Mouse (Mus musculus) kidney, embryonic 15.5 days (tissue): ENCODE results near the gene Kdelc2. TPM values are rescaled to one million over a fixed set of nuclear protein-coding genes. Genes with fewer than 3 reads are reported as not detected.

Experiments used
- ATAC-seq: fragments of 200-750 bp; cut with Nextera tagmentation; replicated peaks from 2 replicates; pipeline ENCODE4 v1.8.0; 2017; ENCODE audit warnings: moderate TSS enrichment; ENCODE audit not compliant: low FRiP score
- H3K27ac ChIP-seq: fragments of 300-500 bp; sonication (generic); 2 replicates; pipeline ENCODE4 v1.5.1; 2015; ENCODE audit warnings: mild to moderate bottlenecking, inconsistent platforms
- H3K27me3 ChIP-seq: fragments of 300-500 bp; sonication (generic); 2 replicates; pipeline ENCODE4 v1.6.1; 2015; ENCODE audit warnings: inconsistent platforms
- H3K36me3 ChIP-seq: fragments of 300-500 bp; sonication (generic); 2 replicates; pipeline ENCODE4 v1.6.1; 2015; ENCODE audit warnings: inconsistent platforms
- H3K4me1 ChIP-seq: fragments of 300-500 bp; sonication (generic); 2 replicates; pipeline ENCODE4 v1.6.1; 2015; ENCODE audit warnings: inconsistent platforms
- H3K4me2 ChIP-seq: fragments of 300-500 bp; sonication (generic); 2 replicates; pipeline ENCODE4 v1.6.1; 2015; ENCODE audit warnings: moderate library complexity, mild to moderate bottlenecking, inconsistent platforms
- H3K4me3 ChIP-seq: fragments of 300-500 bp; sonication (generic); replicated peaks from 2 replicates; pipeline ENCODE4 v1.5.1; 2015; ENCODE audit warnings: mild to moderate bottlenecking, inconsistent platforms
- H3K9ac ChIP-seq: fragments of 300-500 bp; sonication (generic); 2 replicates; pipeline ENCODE4 v1.6.1; 2015; ENCODE audit warnings: mild to moderate bottlenecking, inconsistent platforms
- H3K9me3 ChIP-seq: fragments of 300-500 bp; sonication (generic); replicated peaks from 2 replicates; pipeline ENCODE4 v1.6.1; 2016; ENCODE audit warnings: inconsistent platforms
- WGBS: fragments of 180-500 bp; shearing (Covaris S2); methylation state at CpG from one replicate; pipeline ENCODE4 v1.1.7; 2015; ENCODE audit warnings: mixed read lengths; 5-methylcytosine and 5-hydroxymethylcytosine counted together
- polyA plus RNA-seq: library from polyadenylated mRNA; unstranded; fragments of >200 nt; fragmentation: Nextera tagmentation; extraction: Ambion mirVana; gene quantifications from 2 replicates; pipeline ENCODE4 v1.2.1, GENCODE M21; 2015

Gene Kdelc2
- polyA plus RNA-seq, 1 experiment from 2014 or later = 32.7 TPM

DNA sequence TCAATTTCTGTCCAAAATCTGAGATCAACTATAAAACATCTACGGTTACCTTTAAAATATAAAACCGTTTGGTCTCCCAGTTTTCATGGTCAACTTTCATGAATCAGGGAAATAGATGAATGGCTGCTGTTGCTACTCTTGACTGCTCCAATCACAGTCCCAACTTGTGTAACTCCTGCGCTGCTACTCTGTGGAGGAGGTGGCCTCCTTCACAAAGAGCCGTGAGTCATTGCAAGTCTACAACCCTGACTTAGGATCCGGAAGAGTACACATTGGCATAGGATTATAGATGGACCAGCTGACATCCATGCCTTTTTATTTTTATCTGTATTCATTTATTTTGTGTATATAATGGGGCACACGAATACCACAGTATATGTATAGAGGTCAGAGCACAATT lies 31.9 kb upstream of the Kdelc2 start:
- Histone ChIP-seq H3K4me2 (no peak overlapping the region), H3K36me3 (no peaks in the 10 kb centered on the region), H3K9me3 (no peaks in the 10 kb centered on the region), H3K9ac (no peak overlapping the region), H3K27ac (no peak overlapping the region), H3K4me3 (no peak overlapping the region), H3K4me1 (peaks cover 4% of the 10 kb centered on the region), H3K27me3 (no peaks in the 10 kb centered on the region)
- WGBS = 87% methylated on average over 6 of the region's 6 CpGs
- ATAC-seq = no peak

DNA sequence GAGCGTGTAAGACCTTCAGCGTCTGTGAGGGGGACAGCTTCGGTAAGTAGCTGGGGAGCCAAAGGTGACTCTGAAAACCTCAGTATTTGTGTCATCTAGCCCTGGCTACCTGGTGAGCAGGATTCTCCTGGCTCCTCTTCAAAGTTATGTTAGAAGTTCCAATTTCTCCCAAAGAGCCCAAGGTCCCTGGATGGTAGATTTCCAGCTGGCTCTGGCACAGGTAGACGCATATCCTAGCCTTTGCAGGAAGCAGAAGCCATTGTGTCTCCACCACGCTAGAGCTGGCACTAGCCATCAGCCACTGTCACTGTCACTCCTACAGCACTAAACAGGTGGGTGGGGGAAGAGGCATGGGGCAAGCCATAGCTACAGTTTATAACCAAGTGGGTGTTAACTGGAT lies 30.7 kb upstream of the Kdelc2 start:
- WGBS = 89% methylated on average over 5 of the region's 5 CpGs
- ATAC-seq = no peak
- H3K36me3 ChIP-seq = no peaks in the 10 kb centered on the region

DNA sequence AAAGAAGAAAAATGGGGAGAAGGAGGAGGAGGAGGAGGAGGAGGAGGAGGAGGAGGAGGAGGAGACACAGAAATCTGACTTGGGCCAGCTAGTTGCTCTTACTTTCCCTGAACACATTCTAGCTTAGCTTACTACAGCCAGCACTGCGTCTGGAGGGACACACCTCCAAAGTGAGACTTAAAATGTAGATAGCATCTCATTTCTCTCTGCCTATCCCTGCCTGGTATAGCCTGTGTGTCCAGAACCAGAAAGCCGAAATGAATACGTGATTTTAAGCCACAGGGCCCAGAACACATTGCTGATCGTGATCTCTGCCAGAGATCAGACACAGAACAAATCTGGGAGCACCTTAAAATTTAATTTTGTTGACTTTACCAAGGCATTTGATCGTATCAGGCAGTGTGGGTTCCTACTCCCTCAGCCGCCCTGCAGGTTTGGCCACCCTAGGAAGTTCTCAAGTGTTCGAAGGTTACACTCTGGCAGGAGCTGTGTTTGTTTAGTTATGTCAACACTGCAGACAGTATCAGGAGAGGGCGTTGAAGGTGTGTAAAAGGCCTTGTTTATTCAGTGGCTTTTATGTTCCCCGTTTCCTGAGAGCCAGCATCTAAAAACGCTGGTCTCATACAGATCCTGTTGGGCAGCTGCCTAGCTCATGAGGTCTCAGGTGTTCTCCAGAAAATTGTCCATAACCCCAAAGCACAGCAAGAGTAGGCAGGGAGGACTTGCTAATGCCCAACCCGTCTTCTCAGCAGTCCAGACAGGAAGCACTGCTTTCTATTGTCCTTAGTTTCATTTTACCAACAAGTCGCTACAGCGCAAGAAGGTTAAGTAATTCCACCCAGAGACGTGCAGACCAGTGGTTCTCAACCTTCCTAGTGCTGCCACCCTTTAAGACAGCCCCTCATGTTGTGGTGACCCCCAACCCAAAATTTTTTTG lies 27.3 kb upstream of the Kdelc2 start:
- 0 out of 2 replicates have a peak, but pooled peaks have one; percentile 56 for ATAC-seq
- Histone ChIP-seq H3K27me3 (no peaks in the 10 kb centered on the region), H3K4me1 (peaks cover 4% of the 10 kb centered on the region), H3K36me3 (no peaks in the 10 kb centered on the region), H3K27ac (no peak overlapping the region), H3K9me3 (no peaks in the 10 kb centered on the region), H3K9ac (no peak overlapping the region), H3K4me2 (peak overlapping the region; percentile 5), H3K4me3 (no peak overlapping the region)
- WGBS = 24% methylated on average over 14 of the region's 14 CpGs

More for the DNA sequence above, 30.7 kb upstream of the Kdelc2 start:
- no peaks in the 10 kb centered on the region for H3K9me3 ChIP-seq
- H3K27me3 ChIP-seq = no peaks in the 10 kb centered on the region
- no peak overlapping the region for H3K27ac ChIP-seq
- no peak overlapping the region for H3K4me2 ChIP-seq
- H3K4me1 ChIP-seq = peaks cover 4% of the 10 kb centered on the region
- H3K9ac ChIP-seq = no peak overlapping the region
- no peak overlapping the region for H3K4me3 ChIP-seq

DNA sequence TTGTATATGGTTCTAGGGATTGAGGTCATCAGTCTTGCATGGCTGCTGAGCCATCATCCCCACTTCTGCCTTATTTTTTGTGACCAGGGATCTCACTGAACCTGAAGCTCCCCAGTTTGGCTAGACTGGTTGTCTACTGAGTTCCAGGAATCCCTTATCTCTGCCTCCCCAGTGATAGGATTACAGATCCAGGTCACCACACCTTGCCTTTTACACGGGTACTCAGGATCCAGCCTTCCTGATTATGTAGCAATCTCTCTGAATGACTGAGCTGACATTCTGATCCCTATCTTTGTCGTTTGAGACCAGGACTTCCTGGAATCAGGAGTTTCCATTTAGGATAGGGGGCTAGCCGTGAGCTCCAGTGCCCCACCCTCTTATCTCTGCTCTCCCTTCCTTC lies 12.5 kb upstream of the Kdelc2 start:
- Histone ChIP-seq H3K9me3 (no peaks in the 10 kb centered on the region), H3K4me1 (no peaks in the 10 kb centered on the region), H3K27ac (no peak overlapping the region), H3K9ac (no peak overlapping the region), H3K4me2 (no peak overlapping the region), H3K27me3 (no peaks in the 10 kb centered on the region), H3K36me3 (0 out of 2 replicates have a peak, but pooled peaks cover 4% of the 10 kb centered on the region), H3K4me3 (no peak overlapping the region)
- ATAC-seq = no peak
- 43% methylated on average over 3 of the region's 3 CpGs for WGBS

DNA sequence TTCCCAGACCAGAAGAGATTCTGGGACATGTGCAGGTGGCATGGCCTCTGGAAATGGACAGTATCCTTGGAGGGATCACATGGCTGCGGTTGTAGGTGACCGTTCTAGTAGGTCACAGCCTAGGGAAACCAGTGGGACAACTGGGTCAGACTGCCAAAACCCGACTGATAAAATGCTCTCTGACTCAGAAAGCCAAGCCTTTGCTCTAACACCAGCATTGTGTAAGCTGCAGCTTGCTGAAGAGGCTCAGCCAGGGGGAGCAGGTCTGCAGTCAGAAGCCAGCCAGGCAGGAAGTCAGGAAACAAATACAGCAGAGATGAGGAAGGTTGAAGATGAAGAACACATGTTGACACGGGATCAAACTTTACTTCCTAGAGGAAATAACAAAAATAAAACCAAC lies 7.9 kb upstream of the Kdelc2 start:
- Histone ChIP-seq H3K9me3 (no peaks in the 10 kb centered on the region), H3K4me1 (no peaks in the 10 kb centered on the region), H3K9ac (no peak overlapping the region), H3K27me3 (no peaks in the 10 kb centered on the region), H3K27ac (no peak overlapping the region), H3K4me3 (no peak overlapping the region), H3K36me3 (0 out of 2 replicates have a peak, but pooled peaks cover 4% of the 10 kb centered on the region), H3K4me2 (no peak overlapping the region)
- 74% methylated on average over 4 of the region's 4 CpGs for WGBS
- ATAC-seq = no peak

DNA sequence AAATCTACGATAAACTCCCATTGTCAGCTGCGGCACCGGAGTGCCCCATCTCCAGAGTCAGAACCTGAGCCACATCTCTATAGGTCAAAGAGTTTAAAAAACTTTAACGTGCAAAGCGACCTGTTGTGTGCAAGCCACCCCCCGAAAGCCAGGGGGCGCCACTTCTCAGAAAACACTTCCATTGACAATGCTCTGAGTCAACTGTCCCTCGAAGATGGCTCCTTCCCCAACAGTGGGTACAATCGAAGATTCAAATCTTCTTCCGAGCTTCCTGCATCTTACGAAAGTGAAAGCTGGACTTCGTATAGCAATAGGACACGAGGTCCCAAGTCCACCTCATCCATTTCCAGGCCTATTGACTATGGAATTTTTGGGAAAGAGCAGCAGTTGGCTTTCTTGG lies 7.0 kb upstream of the Kdelc2 start:
- Histone ChIP-seq H3K9ac (no peak overlapping the region), H3K27ac (no peak overlapping the region), H3K9me3 (no peaks in the 10 kb centered on the region), H3K4me3 (no peak overlapping the region), H3K4me2 (no peak overlapping the region), H3K36me3 (0 out of 2 replicates have a peak, but pooled peaks cover 4% of the 10 kb centered on the region), H3K27me3 (no peaks in the 10 kb centered on the region), H3K4me1 (no peaks in the 10 kb centered on the region)
- WGBS = 86% methylated on average over 13 of the region's 13 CpGs
- ATAC-seq = no peak

DNA sequence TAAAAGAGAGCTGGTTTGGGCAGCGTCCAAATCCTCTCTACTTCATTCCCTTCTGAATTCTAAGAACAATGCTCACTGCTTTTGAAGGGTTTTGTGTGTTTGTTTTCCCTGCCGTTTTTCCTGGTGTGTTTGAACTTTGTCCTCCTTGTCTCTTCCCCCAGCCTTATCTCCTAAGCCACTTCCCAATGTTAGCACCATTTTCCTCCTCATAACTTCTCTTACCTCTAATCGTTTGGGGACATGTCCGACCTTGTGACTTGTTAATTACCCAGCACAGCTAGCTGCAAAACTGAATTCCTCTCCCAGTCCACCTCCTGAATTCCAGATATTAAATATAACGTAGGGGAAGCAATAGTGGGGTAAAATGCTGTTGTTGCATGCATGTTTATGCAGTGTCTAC lies 6.2 kb upstream of the Kdelc2 start:
- Histone ChIP-seq H3K9ac (no peak overlapping the region), H3K4me2 (no peak overlapping the region), H3K4me3 (no peak overlapping the region), H3K27ac (no peak overlapping the region), H3K27me3 (no peaks in the 10 kb centered on the region), H3K4me1 (no peaks in the 10 kb centered on the region), H3K36me3 (0 out of 2 replicates have a peak, but pooled peaks cover 3% of the 10 kb centered on the region), H3K9me3 (no peaks in the 10 kb centered on the region)
- ATAC-seq = no peak
- WGBS = 58% methylated on average over 5 of the region's 5 CpGs

DNA sequence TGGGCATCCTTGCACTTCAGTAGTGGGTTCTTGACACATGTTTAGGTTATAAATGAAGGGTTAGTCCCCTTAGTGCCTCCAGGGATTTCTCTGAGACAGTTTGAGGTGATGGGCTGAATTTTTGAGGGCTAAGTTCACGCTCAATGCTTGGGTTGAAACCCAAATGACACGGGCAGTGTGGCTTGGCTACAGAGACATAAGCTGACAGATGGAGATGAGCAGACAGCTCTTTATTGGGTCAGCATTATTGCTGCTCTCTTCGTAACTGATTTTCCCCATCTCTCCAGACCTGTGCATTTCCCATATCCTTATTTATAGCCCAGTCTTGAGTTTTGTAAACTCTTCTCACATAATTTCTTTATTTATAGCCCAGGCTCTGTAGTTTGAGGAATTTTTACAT lies 5.7 kb upstream of the Kdelc2 start:
- no peaks in the 10 kb centered on the region for H3K36me3 ChIP-seq
- H3K4me2 ChIP-seq = no peak overlapping the region
- no peak overlapping the region for H3K9ac ChIP-seq
- no peaks in the 10 kb centered on the region for H3K27me3 ChIP-seq
- no peaks in the 10 kb centered on the region for H3K4me1 ChIP-seq
- H3K27ac ChIP-seq = no peak overlapping the region
- no peaks in the 10 kb centered on the region for H3K9me3 ChIP-seq
- WGBS = 83% methylated on average over 3 of the region's 3 CpGs
- no peak overlapping the region for H3K4me3 ChIP-seq
- ATAC-seq = no peak

DNA sequence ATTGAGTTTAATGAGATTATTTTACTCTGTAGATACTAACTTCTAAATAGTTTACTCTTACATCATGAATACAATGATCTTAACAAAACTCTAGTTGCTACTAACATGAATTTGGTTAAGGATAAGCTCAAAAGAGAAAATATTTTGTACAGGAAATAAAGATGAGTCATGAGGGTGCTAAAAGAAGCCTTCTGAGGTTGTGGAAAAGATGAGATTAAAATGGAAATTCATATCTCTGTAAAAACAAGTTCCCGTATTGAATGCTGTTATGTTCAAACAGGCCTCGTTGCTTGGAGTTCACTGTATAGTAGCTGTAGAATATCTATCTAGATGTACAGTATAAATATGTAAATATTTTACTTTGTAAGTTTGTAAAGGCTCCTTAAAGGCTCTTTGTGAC lies 3.2 kb upstream of the Kdelc2 start:
- Histone ChIP-seq H3K4me1 (peaks cover 9% of the 10 kb centered on the region), H3K9ac (no peak overlapping the region), H3K36me3 (no peaks in the 10 kb centered on the region), H3K4me3 (no peak overlapping the region), H3K27ac (no peak overlapping the region), H3K9me3 (no peaks in the 10 kb centered on the region), H3K27me3 (no peaks in the 10 kb centered on the region), H3K4me2 (no peak overlapping the region)
- 83% methylated on average over 2 of the region's 2 CpGs for WGBS
- ATAC-seq = no peak

DNA sequence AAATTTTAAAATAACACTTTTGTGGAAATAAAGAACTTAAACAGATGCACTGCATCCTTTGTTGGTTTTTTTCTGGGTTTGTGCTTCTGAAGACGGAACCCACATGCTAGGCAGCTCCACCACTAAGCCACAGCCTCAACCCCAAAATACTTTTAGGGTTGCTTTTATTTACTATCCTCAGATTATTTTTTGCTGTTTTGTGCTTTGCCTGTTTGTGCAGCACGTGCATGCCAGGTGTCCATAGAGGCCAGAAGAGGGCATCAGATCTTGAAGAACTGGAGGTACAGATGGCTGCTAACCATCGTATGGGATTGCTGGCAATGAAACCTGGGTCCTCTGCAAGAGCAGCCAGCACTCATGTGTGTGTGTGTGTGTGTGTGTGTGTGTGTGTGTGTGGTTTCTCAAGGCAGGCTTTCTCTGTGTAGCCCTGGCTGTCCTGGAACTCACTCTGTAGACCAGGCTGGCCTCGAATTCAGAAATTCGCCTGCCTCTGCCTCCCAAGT lies 2.7 kb upstream of the Kdelc2 start:
- H3K4me1 ChIP-seq = peaks cover 13% of the 10 kb centered on the region
- WGBS = 81% methylated on average over 5 of the region's 5 CpGs
- H3K9me3 ChIP-seq = no peaks in the 10 kb centered on the region
- no peak overlapping the region for H3K27ac ChIP-seq
- H3K4me3 ChIP-seq = no peak overlapping the region
- H3K27me3 ChIP-seq = no peaks in the 10 kb centered on the region
- no peak for ATAC-seq
- no peak overlapping the region for H3K9ac ChIP-seq
- no peaks in the 10 kb centered on the region for H3K36me3 ChIP-seq
- H3K4me2 ChIP-seq = no peak overlapping the region

DNA sequence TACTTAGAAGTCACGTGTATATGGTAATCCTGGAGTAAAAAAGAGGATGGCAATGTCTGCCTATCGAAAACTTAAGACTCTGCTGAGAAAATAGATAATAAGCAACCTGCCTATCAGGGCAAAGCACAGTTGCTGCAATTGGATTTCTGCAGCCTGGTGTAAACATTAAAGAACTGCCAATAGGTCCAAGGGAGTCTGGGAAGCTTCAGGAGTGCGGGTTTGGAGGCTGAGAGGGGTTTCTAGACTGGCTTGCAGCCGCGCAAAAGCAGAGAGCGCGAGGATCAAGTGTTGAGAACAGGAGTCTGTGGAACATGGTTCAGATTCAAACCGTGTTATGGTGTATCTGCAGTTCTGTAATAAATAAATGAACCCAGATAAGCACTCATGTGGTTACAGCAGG lies 1.0 kb downstream of the Kdelc2 start:
- Histone ChIP-seq H3K4me3 (peak overlapping the region; percentile 69), H3K9me3 (no peaks in the 10 kb centered on the region), H3K27me3 (no peaks in the 10 kb centered on the region), H3K27ac (peak overlapping the region; percentile 98), H3K36me3 (peaks cover 16% of the 10 kb centered on the region), H3K9ac (peak overlapping the region; percentile 86), H3K4me1 (peaks cover 13% of the 10 kb centered on the region), H3K4me2 (peak overlapping the region; percentile 82)
- 10% methylated on average over 8 of the region's 8 CpGs for whole genome bisulfite sequencing
- ATAC-seq = peak; percentile 12; the same call in 1 of the 2 replicates

DNA sequence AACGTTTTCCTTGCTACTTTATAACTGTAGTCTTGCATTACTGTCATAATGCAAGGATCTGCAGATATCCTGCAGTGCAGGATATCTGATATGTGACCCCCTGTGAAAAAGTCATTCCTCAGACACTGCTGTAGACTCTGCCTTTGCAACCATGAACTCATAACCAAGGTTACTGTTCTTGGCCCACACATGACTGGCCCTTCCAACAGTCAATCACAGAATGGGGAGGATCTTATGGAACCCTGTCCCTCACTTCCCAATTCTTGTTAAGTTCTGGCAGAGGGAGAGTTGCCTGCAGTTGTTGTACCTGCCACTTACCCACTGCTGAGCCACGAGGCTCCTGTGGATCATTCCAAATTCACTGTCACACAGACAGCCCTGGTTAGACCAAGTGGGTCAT lies 3.6 kb downstream of the Kdelc2 start:
- no peak overlapping the region for H3K4me3 ChIP-seq
- H3K36me3 ChIP-seq = peaks cover 28% of the 10 kb centered on the region
- H3K4me2 ChIP-seq = no peak overlapping the region
- no peaks in the 10 kb centered on the region for H3K9me3 ChIP-seq
- no peak overlapping the region for H3K27ac ChIP-seq
- no peak for ATAC-seq
- H3K27me3 ChIP-seq = no peaks in the 10 kb centered on the region
- peaks cover 13% of the 10 kb centered on the region for H3K4me1 ChIP-seq
- no peak overlapping the region for H3K9ac ChIP-seq
- WGBS = 69% methylated on average over 2 of the region's 2 CpGs
